Mouse (Mus musculus): ENCODE data around the gene Hs3st3a1. TPM values are rescaled to one million over a fixed set of nuclear protein-coding genes. Genes with fewer than 3 reads are reported as not detected.

The Hs3st3a1 gene
- polyA plus RNA-seq, 1 experiment from 2014 or later = 2.0 TPM

- WGBS = 93% methylated on average over 9 of the region's 9 CpGs
- Histone ChIP-seq H3K4me3 (no peak overlapping the region), H3K27ac (replicated peaks) (no peak overlapping the region), H3K9me3 (no peaks in the 10 kb centered on the region), H3K27me3 (replicated peaks; ENCODE audit: low read depth, poor library complexity, severe bottlenecking) (peaks cover 18% of the 10 kb centered on the region), H3K36me3 (replicated peaks) (no peaks in the 10 kb centered on the region), H3K4me1 (peaks cover 40% of the 10 kb centered on the region)
- DNase-seq (ENCODE audit: low spot score) = no peak
Measured at GRCm38 (mm10) chr11:64541866-64542265, 106.7 kb downstream of the Hs3st3a1 start.

GRCm38 (mm10) chr11:64542335-64542734 is 107.2 kb downstream of the Hs3st3a1 start:
- no peak overlapping the region for H3K4me3 ChIP-seq
- H3K27me3 ChIP-seq (replicated peaks; ENCODE audit: low read depth, poor library complexity, severe bottlenecking) = peaks cover 19% of the 10 kb centered on the region
- no peak overlapping the region; the same call in 1 of the 2 replicates for H3K27ac ChIP-seq (replicated peaks)
- H3K4me1 ChIP-seq = peaks cover 40% of the 10 kb centered on the region
- WGBS = 62% methylated on average over 6 of the region's 6 CpGs
- peak; percentile 21 for DNase-seq (ENCODE audit: low spot score)
- H3K9me3 ChIP-seq = no peaks in the 10 kb centered on the region
- no peaks in the 10 kb centered on the region for H3K36me3 ChIP-seq (replicated peaks)

DNA sequence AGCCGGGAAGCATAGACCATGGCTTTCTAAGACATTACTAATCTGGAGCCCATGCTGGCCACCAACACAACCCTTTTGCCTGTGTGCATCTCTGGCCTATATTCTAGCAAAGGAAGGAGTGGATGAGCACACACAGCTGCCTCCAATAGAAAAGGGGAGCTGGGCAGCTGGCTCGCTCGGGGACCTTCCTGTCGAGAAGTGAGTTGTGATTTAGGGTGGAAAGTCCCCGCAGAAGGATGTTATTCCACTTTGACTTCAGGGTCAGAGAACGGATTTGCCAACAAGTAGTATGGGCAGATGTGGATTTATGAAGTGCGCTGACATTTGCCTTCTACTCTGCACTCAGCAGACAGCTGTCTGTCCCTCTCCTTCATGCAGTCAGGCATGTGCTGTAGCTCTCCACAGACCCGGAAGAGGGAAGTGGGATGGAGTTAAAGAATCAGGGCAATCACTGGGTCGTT is 108.1 kb downstream of the Hs3st3a1 start:
- WGBS = 58% methylated on average over 9 of the region's 9 CpGs
- no peak overlapping the region for H3K4me3 ChIP-seq

GRCm38 (mm10) chr11:64544236-64544635 is 109.1 kb downstream of the Hs3st3a1 start:
- Histone ChIP-seq H3K4me1 (peaks cover 48% of the 10 kb centered on the region), H3K4me3 (no peak overlapping the region), H3K36me3 (replicated peaks) (no peaks in the 10 kb centered on the region), H3K27ac (replicated peaks) (peak overlapping the region; percentile 35; the same call in 1 of the 2 replicates), H3K27me3 (replicated peaks; ENCODE audit: low read depth, poor library complexity, severe bottlenecking) (peaks cover 19% of the 10 kb centered on the region), H3K9me3 (no peaks in the 10 kb centered on the region)
- WGBS = 69% methylated on average over 5 of the region's 5 CpGs
- DNase-seq (ENCODE audit: low spot score) = no peak

More for the DNA sequence above, 108.1 kb downstream of the Hs3st3a1 start:
- Histone ChIP-seq H3K9me3 (no peaks in the 10 kb centered on the region), H3K36me3 (replicated peaks) (no peaks in the 10 kb centered on the region), H3K27me3 (replicated peaks; ENCODE audit: low read depth, poor library complexity, severe bottlenecking) (peaks cover 19% of the 10 kb centered on the region), H3K4me1 (peaks cover 42% of the 10 kb centered on the region), H3K27ac (replicated peaks) (no peak overlapping the region)
- no peak for DNase-seq (ENCODE audit: low spot score)

- Histone ChIP-seq H3K9me3 (no peaks in the 10 kb centered on the region), H3K27ac (replicated peaks) (peak overlapping the region; percentile 70; the same call in 1 of the 2 replicates), H3K4me1 (peaks cover 29% of the 10 kb centered on the region), H3K27me3 (replicated peaks; ENCODE audit: low read depth, poor library complexity, severe bottlenecking) (peaks cover 20% of the 10 kb centered on the region), H3K36me3 (replicated peaks) (no peaks in the 10 kb centered on the region), H3K4me3 (no peak overlapping the region)
- 14% methylated on average over 7 of the region's 7 CpGs for WGBS
- peak; percentile 81 for DNase-seq (ENCODE audit: low spot score)
Measured at GRCm38 (mm10) chr11:64549380-64549779, 114.2 kb downstream of the Hs3st3a1 start.

GRCm38 (mm10) chr11:64549955-64550354 is 114.8 kb downstream of the Hs3st3a1 start:
- Histone ChIP-seq H3K4me1 (peaks cover 24% of the 10 kb centered on the region), H3K9me3 (no peaks in the 10 kb centered on the region), H3K36me3 (replicated peaks) (no peaks in the 10 kb centered on the region), H3K27ac (replicated peaks) (peak overlapping the region; percentile 70; the same call in 1 of the 2 replicates), H3K4me3 (no peak overlapping the region), H3K27me3 (replicated peaks; ENCODE audit: low read depth, poor library complexity, severe bottlenecking) (peaks cover 20% of the 10 kb centered on the region)
- 27% methylated on average over 8 of the region's 8 CpGs for WGBS
- no peak for DNase-seq (ENCODE audit: low spot score)

DNA sequence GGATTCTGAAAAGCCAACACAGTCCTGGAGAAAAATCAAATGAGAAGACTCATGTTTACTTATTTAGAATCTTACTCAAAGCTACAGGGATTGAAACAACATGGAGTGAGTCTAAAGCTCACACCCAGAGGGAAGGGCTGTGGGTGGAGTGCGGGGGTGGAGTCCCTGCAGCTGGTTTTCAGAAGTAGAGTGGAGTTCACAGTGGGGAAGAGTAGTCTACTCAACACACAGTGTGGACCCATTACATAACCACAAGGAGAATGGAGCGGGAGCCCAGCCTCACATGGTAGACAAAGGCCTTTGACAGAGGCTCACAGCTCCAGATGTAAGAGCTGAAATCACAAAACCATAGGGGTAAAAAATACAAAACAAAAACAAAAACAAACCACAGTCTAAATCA is 123.2 kb downstream of the Hs3st3a1 start:
- H3K36me3 ChIP-seq (replicated peaks) = no peaks in the 10 kb centered on the region
- peaks cover 6% of the 10 kb centered on the region for H3K27me3 ChIP-seq (replicated peaks; ENCODE audit: low read depth, poor library complexity, severe bottlenecking)
- no peak for DNase-seq (ENCODE audit: low spot score)
- no peak overlapping the region for H3K4me3 ChIP-seq
- no peak overlapping the region for H3K27ac ChIP-seq (replicated peaks)
- H3K4me1 ChIP-seq = peaks cover 3% of the 10 kb centered on the region; the same call in 1 of the 2 replicates
- H3K9me3 ChIP-seq = no peaks in the 10 kb centered on the region
- 92% methylated on average over 2 of the region's 2 CpGs for WGBS

GRCm38 (mm10) chr11:64559388-64559787 is 124.3 kb downstream of the Hs3st3a1 start:
- Histone ChIP-seq H3K4me3 (no peak overlapping the region), H3K27me3 (replicated peaks; ENCODE audit: low read depth, poor library complexity, severe bottlenecking) (peaks cover 1% of the 10 kb centered on the region; the same call in 1 of the 2 replicates), H3K9me3 (no peaks in the 10 kb centered on the region), H3K4me1 (peaks cover 3% of the 10 kb centered on the region; the same call in 1 of the 2 replicates), H3K27ac (replicated peaks) (no peak overlapping the region), H3K36me3 (replicated peaks) (no peaks in the 10 kb centered on the region)
- DNase-seq (ENCODE audit: low spot score) = no peak
- 75% methylated on average over 1 of the region's 1 CpGs for WGBS

DNA sequence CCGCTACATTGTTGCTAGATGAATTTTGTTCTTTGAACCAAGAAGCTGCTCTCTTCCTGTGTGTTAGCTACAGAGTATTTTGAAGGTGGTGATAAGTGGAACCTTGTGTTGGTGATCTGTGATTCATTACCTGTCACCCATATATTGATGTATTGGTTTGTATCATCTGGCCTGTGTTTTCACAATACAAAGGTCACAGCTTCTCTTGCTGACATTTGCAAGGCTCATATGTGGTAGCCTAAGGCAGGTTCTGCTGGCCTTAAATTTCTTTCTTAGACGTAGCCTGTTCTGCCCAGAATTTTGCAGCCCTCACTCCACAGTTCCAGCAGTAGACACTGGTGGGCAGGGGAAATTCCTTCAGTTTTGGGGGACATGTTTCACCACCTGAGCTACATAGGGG is 125.3 kb downstream of the Hs3st3a1 start:
- no peak overlapping the region for H3K4me3 ChIP-seq
- no peak for DNase-seq (ENCODE audit: low spot score)
- H3K27me3 ChIP-seq (replicated peaks; ENCODE audit: low read depth, poor library complexity, severe bottlenecking) = no peaks in the 10 kb centered on the region
- peaks cover 3% of the 10 kb centered on the region; the same call in 1 of the 2 replicates for H3K4me1 ChIP-seq
- H3K9me3 ChIP-seq = no peaks in the 10 kb centered on the region
- 61% methylated on average over 2 of the region's 2 CpGs for WGBS
- H3K36me3 ChIP-seq (replicated peaks) = no peaks in the 10 kb centered on the region
- H3K27ac ChIP-seq (replicated peaks) = no peak overlapping the region

DNA sequence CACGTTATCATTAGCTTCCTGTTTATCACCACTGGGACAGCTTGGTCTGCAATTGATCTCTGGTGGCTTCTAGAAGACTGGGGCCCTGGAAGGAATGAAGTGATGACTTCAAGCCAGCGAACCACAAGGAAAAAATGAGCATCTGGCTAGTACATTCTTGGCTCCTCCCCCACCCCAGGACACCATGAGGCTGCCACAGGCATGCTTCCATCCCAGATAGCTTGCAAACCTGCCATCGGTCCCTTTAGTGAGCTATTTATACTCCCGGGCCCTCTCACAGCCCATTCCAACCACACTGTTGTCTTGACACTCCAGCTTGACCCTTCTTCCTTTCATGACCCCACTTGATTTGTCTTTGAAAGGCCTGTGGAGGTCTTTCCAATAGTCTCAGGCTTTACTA is 127.6 kb downstream of the Hs3st3a1 start:
- H3K27me3 ChIP-seq (replicated peaks; ENCODE audit: low read depth, poor library complexity, severe bottlenecking) = no peaks in the 10 kb centered on the region
- peaks cover 3% of the 10 kb centered on the region; the same call in 1 of the 2 replicates for H3K4me1 ChIP-seq
- no peak for DNase-seq (ENCODE audit: low spot score)
- H3K9me3 ChIP-seq = no peaks in the 10 kb centered on the region
- H3K4me3 ChIP-seq = no peak overlapping the region
- H3K36me3 ChIP-seq (replicated peaks) = no peaks in the 10 kb centered on the region
- H3K27ac ChIP-seq (replicated peaks) = no peak overlapping the region
- 39% methylated on average over 4 of the region's 4 CpGs for WGBS

Other genes starting within 250 kb of the Hs3st3a1 start
- 1.6 and 2.2 TPM in 2 replicates for gene F930015N05Rik, start 1.3 kb downstream of the Hs3st3a1 start, polyA plus RNA-seq (2016; fragmentation: Nextera tagmentation; extraction: Ambion mirVana)

Data from embryonic facial prominence, embryonic 10.5 days (tissue).